Mouse (Mus musculus) stomach, postnatal 0 days (tissue): ENCODE results near the gene Vangl2.

ENCODE experiments used
- CTCF ChIP-seq: IDR thresholded peaks from 2 replicates; pipeline ENCODE4 v1.5.1; 2016; ENCODE audit warnings: antibody characterized with exemption, low read depth, mild to moderate bottlenecking, moderate library complexity
- EP300 ChIP-seq: optimal IDR thresholded peaks from 2 replicates; pipeline ENCODE3; 2016; ENCODE audit warnings: antibody characterized with exemption

- no peak for TF ChIP-seq CTCF
- TF ChIP-seq EP300, result no peak
These were observed 21.0 kb upstream of the Vangl2 start for GRCm38 (mm10) chr1:172049131-172049782.
